Mouse (Mus musculus) kidney, adult 8-10 months (tissue): Measurements from ENCODE around the gene Mindy2.
A peak's percentile ranks its signal among the peaks of the same experiment; 100 is the strongest.
"Not testable (repeated sequence)": the region's sequence is repeated elsewhere in the genome, so short reads cannot be mapped to it uniquely, and the experiment has no call there.

Experiments used
- DNase-seq, 2 experiments: peaks; one replicate each; pipeline ENCODE4 v3.0.0; 2022

The Mindy2 gene

DNA sequence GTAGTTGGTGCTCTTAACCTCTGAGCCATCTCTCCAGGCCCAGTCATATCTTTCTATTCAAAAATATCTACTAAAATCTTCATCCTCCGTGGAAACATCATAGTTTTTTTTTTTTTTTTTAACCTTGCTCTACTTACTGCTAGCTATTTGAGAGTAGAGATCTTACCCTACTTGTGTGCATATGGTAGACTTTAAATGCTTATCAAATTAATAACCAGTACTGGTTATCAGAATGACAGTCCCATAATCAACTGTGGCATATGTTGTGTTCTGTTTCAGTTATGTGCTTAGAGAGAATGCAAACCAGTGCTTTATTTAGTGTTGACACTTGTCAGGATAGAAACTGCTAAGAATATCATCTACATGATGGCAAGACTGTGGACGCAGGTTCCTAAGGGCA, 78.9 kb downstream of the Mindy2 start:
- DNase-seq, result no peak

DNA sequence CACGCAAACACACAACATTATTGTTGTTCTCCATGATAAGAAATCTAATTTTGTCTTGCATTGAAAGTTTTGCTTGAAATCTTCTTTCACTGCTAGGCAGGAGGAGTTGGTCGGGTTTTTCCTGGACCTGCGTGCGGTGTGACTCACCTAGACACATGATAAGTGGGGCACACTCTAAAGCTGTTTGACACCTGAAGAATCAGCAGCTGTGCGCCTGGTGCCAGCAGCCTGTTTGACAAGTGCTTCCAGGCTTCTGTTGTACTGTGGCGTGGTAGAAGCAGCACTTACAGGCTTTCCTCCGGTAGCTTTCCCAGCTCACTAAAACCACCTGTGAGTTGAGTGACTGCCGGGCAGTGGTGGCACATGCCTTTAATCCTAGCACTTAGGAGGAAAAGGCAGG, 86.6 kb downstream of the Mindy2 start:
- DNase-seq, result no peak

DNA sequence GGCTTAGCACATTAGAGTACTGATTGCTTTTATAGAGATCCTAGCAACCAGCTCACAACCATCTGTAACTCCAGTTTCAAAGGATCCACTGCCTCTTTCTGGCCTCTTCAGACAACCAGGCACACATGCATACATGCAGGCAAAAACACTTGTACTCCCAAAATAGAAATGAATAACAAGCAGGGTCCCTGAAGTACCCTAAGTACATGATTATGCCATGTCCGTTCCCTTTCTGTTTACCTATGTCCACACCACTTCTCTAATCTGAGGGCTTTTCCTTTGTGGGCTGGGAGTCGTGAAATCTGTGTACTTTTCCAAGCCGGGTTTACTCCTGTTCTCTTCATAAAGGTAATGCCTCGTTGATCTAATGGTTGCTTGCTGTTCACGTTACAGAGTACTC, 89.3 kb downstream of the Mindy2 start:
- no peak for DNase-seq

DNA sequence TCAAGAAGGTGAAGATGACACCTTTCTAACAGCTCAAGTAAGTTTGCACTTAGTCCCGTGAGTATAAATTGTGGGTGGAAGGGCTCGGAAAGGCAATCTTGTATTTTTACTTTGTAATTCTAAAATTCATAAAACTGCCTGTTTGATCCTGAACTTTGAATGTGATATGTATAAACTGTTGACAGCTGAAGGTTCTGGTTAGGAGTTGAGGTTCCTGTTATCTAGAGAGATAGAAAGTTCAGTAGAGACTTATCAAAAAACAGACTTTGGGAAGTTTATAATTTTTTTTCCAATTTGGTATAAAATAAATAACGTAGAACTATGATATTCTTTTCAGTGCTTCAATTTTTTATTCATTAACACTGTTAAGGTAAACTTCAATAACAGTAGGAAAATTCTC, 94.1 kb downstream of the Mindy2 start:
- DNase-seq, result no peak

DNA sequence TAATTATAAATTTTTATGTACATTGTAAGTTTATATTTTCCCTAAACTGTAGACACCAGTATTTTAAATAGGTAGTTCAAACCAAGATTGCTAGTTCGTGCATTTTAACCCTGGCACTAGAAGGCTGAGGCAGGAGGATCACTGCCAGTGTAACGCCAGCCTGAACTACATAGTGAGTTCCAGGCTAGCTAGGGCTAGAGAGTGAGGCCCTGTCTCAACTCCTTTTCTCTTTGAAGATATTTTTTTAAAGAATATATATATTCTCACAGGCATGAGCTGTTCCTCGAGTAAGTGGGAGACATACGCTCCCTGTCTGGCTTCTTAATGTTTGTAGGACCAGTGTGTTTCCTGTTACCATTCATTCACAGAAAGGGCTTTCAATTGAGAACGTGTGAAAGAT, 100.2 kb downstream of the Mindy2 start:
- DNase-seq, result no peak

DNA sequence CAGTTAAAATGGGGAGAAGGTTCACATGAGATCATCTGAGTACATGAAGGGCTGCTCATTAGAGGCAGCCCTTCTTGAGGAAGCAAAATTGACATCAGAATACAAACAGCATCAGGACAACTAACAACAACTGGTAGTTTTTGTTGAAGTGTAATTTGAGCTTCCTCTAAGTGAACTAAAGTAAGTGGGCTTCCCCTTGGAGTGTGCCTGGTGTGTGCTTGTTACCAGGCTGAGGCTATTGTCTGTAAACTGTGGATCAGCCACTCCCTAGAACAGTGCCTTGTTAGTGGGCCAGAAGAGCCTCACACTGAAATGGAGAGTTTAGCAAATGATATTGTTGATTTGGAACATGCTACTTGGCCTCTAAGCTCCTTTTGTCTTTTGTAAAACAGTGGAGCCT, 101.5 kb downstream of the Mindy2 start:
- no peak for DNase-seq

DNA sequence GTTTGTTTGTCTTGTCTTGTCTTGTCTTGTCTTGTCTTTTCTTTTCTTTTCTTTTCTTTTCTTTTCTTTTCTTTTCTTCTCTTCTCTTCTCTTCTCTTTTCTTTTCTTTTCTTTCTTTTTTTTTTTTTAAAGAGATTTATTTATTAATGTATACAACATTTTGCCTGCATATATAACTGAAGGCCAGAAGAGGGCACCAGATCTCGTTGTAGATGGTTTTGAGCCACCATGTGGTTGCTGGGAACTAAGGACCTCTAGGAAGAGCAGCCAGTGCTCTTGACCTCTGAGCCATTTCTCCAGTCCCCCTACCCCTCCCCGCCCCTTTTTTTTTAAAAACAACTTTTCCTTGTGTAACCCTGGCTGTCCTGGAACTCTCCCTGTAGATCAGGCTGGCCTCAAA, 104.7 kb downstream of the Mindy2 start:
- not testable (repeated sequence) for DNase-seq

DNA sequence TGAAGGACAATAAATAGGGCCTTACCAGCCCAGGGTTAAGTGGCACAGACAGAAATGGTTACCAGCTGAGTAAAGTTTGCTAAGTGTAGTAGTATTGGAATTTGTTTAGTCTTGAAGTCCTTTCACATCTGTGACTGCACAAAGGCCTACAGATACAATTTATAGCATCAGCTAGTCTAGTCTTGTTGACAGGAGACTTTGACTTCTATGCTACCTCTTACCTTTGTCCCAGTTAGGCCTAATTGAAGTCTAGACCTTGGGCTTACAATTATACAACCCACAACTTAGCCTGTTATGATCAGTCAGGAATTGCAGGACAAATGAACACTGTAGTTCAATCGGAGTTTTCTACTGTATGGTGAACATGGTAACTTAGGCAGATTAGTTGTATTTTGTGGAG, 105.5 kb downstream of the Mindy2 start:
- DNase-seq, result peak in 1 of 2 experiments; percentile 47
